Mouse (Mus musculus) neural tube, embryonic 12.5 days (tissue): ENCODE data around the gene Zfp697. TPM values are rescaled to one million over a fixed set of nuclear protein-coding genes. Genes with fewer than 3 reads are reported as not detected.
"Not testable (repeated sequence)": the region's sequence is repeated elsewhere in the genome, so short reads cannot be mapped to it uniquely, and the experiment has no call there.

Source experiments
- ATAC-seq: fragments of 200-750 bp; cut with Nextera tagmentation; 2 replicates; pipeline ENCODE4 v1.8.0; 2017; ENCODE audit warnings: low read depth, mild to moderate bottlenecking, moderate TSS enrichment, moderate library complexity; ENCODE audit not compliant: low FRiP score
- H3K27ac ChIP-seq: fragments of 300-500 bp; sonication (generic); 2 replicates; pipeline ENCODE4 v1.5.1; 2016
- H3K27me3 ChIP-seq: fragments of 300-500 bp; sonication (generic); replicated peaks from 2 replicates; pipeline ENCODE4 v1.6.1; 2016; ENCODE audit warnings: mild to moderate bottlenecking
- H3K36me3 ChIP-seq: fragments of 300-500 bp; sonication (generic); 2 replicates; pipeline ENCODE4 v1.6.1; 2016; ENCODE audit warnings: mild to moderate bottlenecking
- H3K4me1 ChIP-seq: fragments of 300-500 bp; sonication (generic); 2 replicates; pipeline ENCODE4 v1.6.1; 2016
- H3K4me2 ChIP-seq: fragments of 300-500 bp; sonication (generic); replicated peaks from 2 replicates; pipeline ENCODE4 v1.6.1; 2016; ENCODE audit warnings: mild to moderate bottlenecking
- H3K4me3 ChIP-seq: fragments of 300-500 bp; sonication (generic); 2 replicates; pipeline ENCODE4 v1.5.1; 2016
- H3K9ac ChIP-seq: fragments of 300-500 bp; sonication (generic); 2 replicates; pipeline ENCODE4 v1.6.1; 2016; ENCODE audit warnings: mild to moderate bottlenecking
- H3K9me3 ChIP-seq: fragments of 300-500 bp; sonication (generic); 2 replicates; pipeline ENCODE4 v1.6.1; 2016; ENCODE audit warnings: mild to moderate bottlenecking
- WGBS: fragments of 180-500 bp; shearing (Covaris S2); methylation state at CpG from one replicate; pipeline ENCODE4 v1.1.7; 2016; 5-methylcytosine and 5-hydroxymethylcytosine counted together
- polyA plus RNA-seq: library from polyadenylated mRNA; unstranded; fragments of >200 nt; fragmentation: Nextera tagmentation; extraction: Ambion mirVana; gene quantifications from 2 replicates; pipeline ENCODE4 v1.2.1, GENCODE M21; 2016

Gene Zfp697
- 11.8 and 12.3 TPM in 2 replicates for polyA plus RNA-seq

DNA sequence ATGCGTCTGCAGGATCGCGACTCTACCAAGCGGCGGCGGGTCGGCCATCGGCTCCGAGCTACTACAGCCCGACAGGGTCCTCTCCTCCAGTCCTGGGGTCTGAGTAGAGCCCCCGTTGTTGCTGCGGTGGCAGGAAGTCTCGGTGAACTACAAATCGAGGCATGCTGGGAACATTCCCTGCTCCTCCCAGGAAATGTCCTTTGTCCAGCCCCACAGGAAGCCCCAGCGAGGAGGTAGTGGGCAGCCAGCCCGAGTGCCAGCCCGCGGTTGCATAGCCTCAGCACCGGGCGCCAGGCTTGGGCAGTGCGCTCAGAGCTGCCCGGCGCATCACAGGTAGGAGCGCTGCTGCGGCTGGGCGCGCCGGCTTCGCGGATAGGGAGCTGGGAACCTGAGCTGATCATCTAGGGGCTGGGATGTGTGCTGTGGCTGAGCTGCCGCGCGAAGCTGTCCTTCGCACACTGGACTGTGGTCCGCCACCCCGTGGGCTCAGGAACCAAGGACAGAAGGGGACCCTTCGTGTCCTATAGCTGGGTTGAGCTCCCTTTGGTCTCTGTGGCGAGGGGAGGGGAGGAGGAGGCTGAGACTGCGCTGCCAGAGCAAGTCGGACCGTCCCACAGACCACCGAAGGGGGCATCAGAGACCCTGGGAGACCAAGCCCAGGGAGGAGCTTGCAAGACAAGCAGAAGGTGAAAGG is at the start of gene Zfp697:
Gene Zfp697, plus strand, starts transcription at position 216 of the 694 bp plus-strand sequence.
- 2% methylated on average over 42 of the region's 42 CpGs for WGBS
- Histone ChIP-seq H3K4me3 (peak within 1 kb of the TSS; percentile 86), H3K9me3 (no peaks in the 10 kb centered on the region), H3K27ac (peak within 1 kb of the TSS; percentile 80), H3K4me2 (peak within 1 kb of the TSS; percentile 83), H3K27me3 (no peaks in the 10 kb centered on the region), H3K9ac (peak within 1 kb of the TSS; percentile 93), H3K4me1 (peaks cover 19% of the 10 kb centered on the region), H3K36me3 (no peaks in the 10 kb centered on the region)
- ATAC-seq, result peak; percentile 95

GRCm38 (mm10) chr3:98334010-98334409 is 48.3 kb upstream of the Zfp697 start:
- no peak overlapping the region for H3K27ac ChIP-seq
- no peak overlapping the region for H3K9ac ChIP-seq
- peaks cover 31% of the 10 kb centered on the region for H3K36me3 ChIP-seq
- no peaks in the 10 kb centered on the region for H3K27me3 ChIP-seq
- H3K4me3 ChIP-seq, result no peak overlapping the region
- 81% methylated on average over 2 of the region's 2 CpGs for WGBS
- no peak overlapping the region for H3K4me2 ChIP-seq
- H3K9me3 ChIP-seq, result no peaks in the 10 kb centered on the region
- H3K4me1 ChIP-seq, result peaks cover 35% of the 10 kb centered on the region
- ATAC-seq, result no peak

GRCm38 (mm10) chr3:98335331-98335730 is 46.9 kb upstream of the Zfp697 start:
- H3K4me2 ChIP-seq, result no peak overlapping the region
- no peaks in the 10 kb centered on the region for H3K9me3 ChIP-seq
- no peak for ATAC-seq
- H3K27ac ChIP-seq, result no peak overlapping the region
- no peak overlapping the region for H3K4me3 ChIP-seq
- H3K9ac ChIP-seq, result no peak overlapping the region
- peaks cover 28% of the 10 kb centered on the region for H3K36me3 ChIP-seq
- H3K4me1 ChIP-seq, result peaks cover 36% of the 10 kb centered on the region
- no peaks in the 10 kb centered on the region; the same call in 1 of the 2 replicates for H3K27me3 ChIP-seq

GRCm38 (mm10) chr3:98335886-98336285 is 46.4 kb upstream of the Zfp697 start:
- Histone ChIP-seq H3K9ac (no peak overlapping the region), H3K4me1 (peaks cover 36% of the 10 kb centered on the region), H3K4me3 (no peak overlapping the region), H3K4me2 (no peak overlapping the region; the same call in 1 of the 2 replicates), H3K27ac (no peak overlapping the region), H3K36me3 (peaks cover 23% of the 10 kb centered on the region), H3K9me3 (no peaks in the 10 kb centered on the region), H3K27me3 (no peaks in the 10 kb centered on the region; the same call in 1 of the 2 replicates)
- WGBS, result 74% methylated on average over 7 of the region's 7 CpGs
- ATAC-seq, result no peak

DNA sequence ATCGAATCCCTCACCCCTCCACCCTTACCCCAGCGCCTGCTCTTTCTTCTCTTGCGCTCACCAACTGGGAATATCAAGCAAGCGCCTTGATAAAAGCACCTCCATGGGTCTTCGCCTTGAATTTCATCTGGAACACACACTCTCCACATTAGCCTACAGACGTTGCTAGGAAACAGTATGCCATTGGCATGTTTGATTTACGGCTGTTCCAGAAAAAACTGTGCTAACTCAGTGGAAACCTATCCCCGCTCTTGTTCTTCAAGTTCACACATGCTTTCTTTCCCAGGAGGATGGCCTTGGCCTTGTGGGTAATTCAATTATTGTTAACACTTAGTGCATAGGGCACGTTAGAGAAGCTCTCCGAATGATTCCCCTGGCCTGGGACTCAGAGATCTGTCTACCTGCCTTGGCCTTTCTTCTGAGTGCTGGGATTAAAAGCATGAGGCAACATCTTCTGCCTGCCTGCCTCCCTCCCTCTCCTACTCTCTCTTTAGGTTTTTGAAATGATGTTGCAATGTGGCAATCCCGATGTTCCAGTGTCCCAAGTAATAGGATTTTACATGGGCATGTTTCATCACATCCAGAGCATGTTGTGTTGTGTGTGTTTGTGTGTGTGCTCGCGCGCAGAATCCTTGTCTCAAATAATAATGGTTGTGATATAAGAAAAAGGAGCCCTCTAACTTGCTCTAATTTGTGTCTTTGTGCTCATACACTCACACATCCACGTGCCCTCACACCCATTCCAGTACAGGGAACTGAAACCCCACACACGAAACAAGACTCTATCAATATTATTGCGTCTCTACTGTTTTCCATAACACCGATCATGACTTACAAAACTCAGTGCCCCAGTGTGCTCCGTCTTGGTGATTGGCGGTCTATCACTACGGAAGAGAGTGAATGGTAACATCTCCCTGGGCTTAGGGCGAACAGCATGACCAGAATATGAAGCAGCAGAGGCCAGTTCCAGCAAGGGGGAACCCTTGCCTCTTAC is 45.3 kb upstream of the Zfp697 start:
- H3K4me3 ChIP-seq, result no peak overlapping the region
- H3K27me3 ChIP-seq, result no peaks in the 10 kb centered on the region; the same call in 1 of the 2 replicates
- ATAC-seq, result peak; percentile 27; the same call in 1 of the 2 replicates
- WGBS, result 61% methylated on average over 22 of the region's 22 CpGs
- H3K4me2 ChIP-seq, result peak overlapping the region; percentile 99
- no peaks in the 10 kb centered on the region for H3K9me3 ChIP-seq
- no peak overlapping the region for H3K9ac ChIP-seq
- H3K27ac ChIP-seq, result no peak overlapping the region
- H3K4me1 ChIP-seq, result peaks cover 36% of the 10 kb centered on the region
- H3K36me3 ChIP-seq, result peaks cover 17% of the 10 kb centered on the region

DNA sequence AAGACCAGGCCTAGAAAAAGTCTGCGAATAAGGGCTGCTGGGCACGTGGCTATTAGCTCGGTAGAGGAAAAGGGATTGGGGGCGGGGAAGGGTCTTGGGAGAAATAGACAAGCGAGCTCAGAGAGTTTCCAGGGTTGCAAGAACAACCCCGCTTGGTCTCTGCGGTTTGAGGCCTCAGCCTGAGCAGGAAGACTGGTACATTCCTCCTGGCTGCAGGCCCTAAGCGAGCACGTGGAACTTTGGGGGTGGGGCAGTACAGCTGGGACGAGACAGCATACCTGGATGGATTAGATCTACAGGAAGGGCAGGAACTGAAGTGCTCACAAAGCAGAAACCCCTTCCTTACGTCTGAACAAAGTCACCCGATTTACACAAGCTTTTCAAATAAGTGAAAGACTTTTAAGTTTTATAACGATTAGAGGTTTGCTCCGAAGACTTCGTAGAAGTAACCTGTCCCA is 43.6 kb upstream of the Zfp697 start:
- peaks cover 3% of the 10 kb centered on the region; the same call in 1 of the 2 replicates for H3K36me3 ChIP-seq
- peaks cover 36% of the 10 kb centered on the region for H3K4me1 ChIP-seq
- WGBS, result 4% methylated on average over 15 of the region's 15 CpGs
- H3K27ac ChIP-seq, result no peak overlapping the region
- ATAC-seq, result peak; percentile 30; the same call in 1 of the 2 replicates
- peak overlapping the region; percentile 99 for H3K4me2 ChIP-seq
- peak overlapping the region; percentile 83 for H3K9ac ChIP-seq
- H3K9me3 ChIP-seq, result no peaks in the 10 kb centered on the region
- H3K27me3 ChIP-seq, result no peaks in the 10 kb centered on the region; the same call in 1 of the 2 replicates
- H3K4me3 ChIP-seq, result peak overlapping the region; percentile 68

- peak; percentile 57 for ATAC-seq
- Histone ChIP-seq H3K4me2 (peak overlapping the region; percentile 99), H3K4me3 (peak overlapping the region; percentile 68), H3K27me3 (no peaks in the 10 kb centered on the region; the same call in 1 of the 2 replicates), H3K36me3 (peaks cover 3% of the 10 kb centered on the region; the same call in 1 of the 2 replicates), H3K9me3 (no peaks in the 10 kb centered on the region), H3K27ac (no peak overlapping the region), H3K9ac (peak overlapping the region; percentile 83), H3K4me1 (peaks cover 36% of the 10 kb centered on the region)
- WGBS, result under 1% methylated on average over 46 of the region's 46 CpGs
Measured at GRCm38 (mm10) chr3:98339097-98339705, 43.1 kb upstream of the Zfp697 start.

- H3K9me3 ChIP-seq, H3K36me3 ChIP-seq, H3K27ac ChIP-seq, H3K27me3 ChIP-seq: not testable (repeated sequence)
- under 1% methylated on average over 10 of the region's 10 CpGs for WGBS
- peaks cover 36% of the 10 kb centered on the region for H3K4me1 ChIP-seq
- peak within 1 kb of the TSS; percentile 83 for H3K9ac ChIP-seq
- H3K4me3 ChIP-seq, result peak within 1 kb of the TSS; percentile 68
- H3K4me2 ChIP-seq, result peak within 1 kb of the TSS; percentile 99
- ATAC-seq, result peak; percentile 71
Measured at GRCm38 (mm10) chr3:98339706-98340109, 42.6 kb upstream of the Zfp697 start, which contains the start of gene Phgdh. TSS of gene Phgdh (minus strand) at chr3:98339990.

- Histone ChIP-seq H3K9ac (no peak overlapping the region), H3K4me3 (no peak overlapping the region), H3K4me2 (no peak overlapping the region), H3K9me3 (no peaks in the 10 kb centered on the region), H3K4me1 (peaks cover 31% of the 10 kb centered on the region), H3K36me3 (no peaks in the 10 kb centered on the region), H3K27me3 (no peaks in the 10 kb centered on the region; the same call in 1 of the 2 replicates), H3K27ac (no peak overlapping the region)
- 90% methylated on average over 17 of the region's 17 CpGs for WGBS
- no peak for ATAC-seq
Measured at GRCm38 (mm10) chr3:98340818-98341594, 41.3 kb upstream of the Zfp697 start.

DNA sequence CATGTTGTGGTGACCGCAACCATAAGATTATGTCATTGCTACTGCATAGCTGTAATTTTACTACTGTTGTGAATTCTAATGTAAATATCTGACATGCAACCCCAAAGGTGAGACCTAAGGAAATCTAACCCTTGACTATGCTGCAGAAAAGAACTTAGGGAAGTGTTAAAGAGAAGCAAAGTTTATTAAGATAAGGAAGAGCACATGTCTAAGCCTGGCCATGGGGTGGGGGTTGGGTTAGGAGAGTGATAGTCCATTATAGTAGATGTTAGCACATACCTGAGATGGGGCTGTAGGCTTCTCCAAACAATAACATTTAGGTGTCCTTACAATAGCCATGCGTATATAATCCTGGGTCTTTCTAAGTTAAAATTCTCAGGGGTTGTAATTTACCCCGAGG is 39.0 kb upstream of the Zfp697 start:
- no peak overlapping the region for H3K27ac ChIP-seq
- no peak overlapping the region for H3K4me3 ChIP-seq
- H3K9ac ChIP-seq, result no peak overlapping the region
- H3K27me3 ChIP-seq, result no peaks in the 10 kb centered on the region; the same call in 1 of the 2 replicates
- no peak overlapping the region for H3K4me2 ChIP-seq
- no peak for ATAC-seq
- WGBS, result 91% methylated on average over 3 of the region's 3 CpGs
- H3K36me3 ChIP-seq, result no peaks in the 10 kb centered on the region
- H3K9me3 ChIP-seq, result no peaks in the 10 kb centered on the region
- peaks cover 9% of the 10 kb centered on the region for H3K4me1 ChIP-seq

- no peak overlapping the region for H3K4me3 ChIP-seq
- H3K9ac ChIP-seq, result no peak overlapping the region
- H3K27ac ChIP-seq, result no peak overlapping the region
- WGBS, result 83% methylated on average over 6 of the region's 6 CpGs
- no peaks in the 10 kb centered on the region for H3K36me3 ChIP-seq
- no peak for ATAC-seq
- H3K27me3 ChIP-seq, result no peaks in the 10 kb centered on the region
- no peaks in the 10 kb centered on the region for H3K9me3 ChIP-seq
- no peaks in the 10 kb centered on the region for H3K4me1 ChIP-seq
- H3K4me2 ChIP-seq, result no peak overlapping the region
Measured at GRCm38 (mm10) chr3:98348106-98348505, 34.2 kb upstream of the Zfp697 start.
